In genomic region chr8:106135672-106136071, GRCm38 (mm10) we compare ENCODE assay signal across 8 mouse cellular contexts. TPM values are rescaled to one million over a fixed set of nuclear protein-coding genes. Genes with fewer than 3 reads are reported as not detected.
A peak's percentile ranks its signal among the peaks of the same experiment; 100 is the strongest.
DNase-seq lines count a peak whose midpoint lies in the region; ATAC-seq lines count a peak whose summit lies in the region.

No protein-coding gene starts in this region.

- 0 out of 2 replicates have a peak, but pooled peaks cover 3% of the 10 kb centered on the region for H3K36me3 ChIP-seq in hindbrain, embryonic 15.5 days
- peaks cover 21% of the 10 kb centered on the region for H3K36me3 ChIP-seq in lung, embryonic 15.5 days

- H3K4me2 ChIP-seq in hindbrain, embryonic 15.5 days, result peak overlapping the region; percentile 73
- H3K4me2 ChIP-seq in lung, embryonic 15.5 days, result peak overlapping the region; percentile 79

- peaks cover 25% of the 10 kb centered on the region for H3K4me1 ChIP-seq in hindbrain, embryonic 15.5 days (replicated peaks)
- peaks cover 24% of the 10 kb centered on the region for H3K4me1 ChIP-seq in lung, embryonic 15.5 days

- 6% methylated on average over 19 of the region's 19 CpGs for WGBS in hindbrain, embryonic 15.5 days
- 5% methylated on average over 19 of the region's 19 CpGs for WGBS in lung, embryonic 15.5 days

- no peaks in the 10 kb centered on the region for H3K9me3 ChIP-seq in hindbrain, embryonic 15.5 days
- H3K9me3 ChIP-seq in lung, embryonic 15.5 days, result no peaks in the 10 kb centered on the region

- H3K27ac ChIP-seq in hindbrain, embryonic 15.5 days (replicated peaks), result no peak overlapping the region
- H3K27ac ChIP-seq in lung, embryonic 15.5 days, result peak overlapping the region; percentile 91

- H3K27me3 ChIP-seq in hindbrain, embryonic 15.5 days, result peaks cover 67% of the 10 kb centered on the region
- peaks cover 37% of the 10 kb centered on the region for H3K27me3 ChIP-seq in lung, embryonic 15.5 days

- DNase-seq in embryo, embryonic 11 days, result peak; percentile 13
- DNase-seq in embryo, embryonic 10.5 days (ENCODE audit: low spot score), result no peak
- DNase-seq in CD4-positive helper T cell, adult 2 months (ENCODE audit: low read depth, low spot score), result peak; percentile 16
- DNase-seq in frontal cortex, postnatal 10 days (ENCODE audit: low spot score in 2 of 2), result no peak
- DNase-seq in ovary, postnatal 36 days (ENCODE audit: low spot score), result no peak

- H3K9ac ChIP-seq in hindbrain, embryonic 15.5 days, result no peak overlapping the region
- peak overlapping the region; percentile 58 for H3K9ac ChIP-seq in lung, embryonic 15.5 days

- peak overlapping the region; percentile 46 for H3K4me3 ChIP-seq in hindbrain, embryonic 15.5 days
- peak overlapping the region; percentile 54 for H3K4me3 ChIP-seq in lung, embryonic 15.5 days

- ATAC-seq in hindbrain, embryonic 15.5 days (ENCODE audit: low FRiP score, low read depth), result 0 out of 2 replicates have a peak, but pooled peaks have one; percentile 2
- ATAC-seq in lung, embryonic 15.5 days (ENCODE audit: borderline replicate concordance, extremely low read depth, low FRiP score, low TSS enrichment), result no peak
- no peak for ATAC-seq in frontal cortex, adult (ENCODE audit: low TSS enrichment)

RNA-seq across cellular contexts. Expression of gene Esrp2, which starts 1.1 kb away (rescaled TPM):
- 0.17 and 0.21 TPM in 2 replicates for polyA plus RNA-seq in hindbrain, embryonic 15.5 days (2015; fragmentation: Nextera tagmentation; extraction: Ambion mirVana)
- 43.6 and 44.1 TPM in 2 replicates for polyA plus RNA-seq in lung, embryonic 15.5 days (2015; fragmentation: Nextera tagmentation; extraction: Ambion mirVana)

RNA-seq across cellular contexts. Expression of gene Pla2g15, which starts 14.5 kb away (rescaled TPM):
- 23.8 and 24.0 TPM in 2 replicates for polyA plus RNA-seq in hindbrain, embryonic 15.5 days (2015; fragmentation: Nextera tagmentation; extraction: Ambion mirVana)
- polyA plus RNA-seq in lung, embryonic 15.5 days (2015; fragmentation: Nextera tagmentation; extraction: Ambion mirVana), result 12.7 and 13.7 TPM in 2 replicates

RNA-seq across cellular contexts. Expression of gene Slc7a6, which starts 33.0 kb away (rescaled TPM):
- polyA plus RNA-seq in hindbrain, embryonic 15.5 days (2015; fragmentation: Nextera tagmentation; extraction: Ambion mirVana), result 57.7 and 61.0 TPM in 2 replicates
- 50.8 and 57.6 TPM in 2 replicates for polyA plus RNA-seq in lung, embryonic 15.5 days (2015; fragmentation: Nextera tagmentation; extraction: Ambion mirVana)

Comparison
In these comparisons a context has a peak if more than half of its experiments do, and no peak if none do; other contexts are left out.
1. DNase-seq: peak in embryo, embryonic 11 days (single experiment) and CD4-positive helper T cell, adult 2 months (single experiment); none in embryo, embryonic 10.5 days (single experiment), frontal cortex, postnatal 10 days (0 of 2) and ovary, postnatal 36 days (single experiment).
2. RNA of gene Esrp2, which starts 1.1 kb away (polyA plus RNA-seq): 43.6 to 44.1 TPM in lung, embryonic 15.5 days; 0.17 to 0.21 TPM in hindbrain, embryonic 15.5 days; every median in the first group is over 10 times any median in the second.